Mouse (Mus musculus) neural tube, embryonic 12.5 days (tissue): ENCODE data around the gene Slc4a1. TPM values are rescaled to one million over a fixed set of nuclear protein-coding genes. Genes with fewer than 3 reads are reported as not detected.
"Not testable (repeated sequence)": the region's sequence is repeated elsewhere in the genome, so short reads cannot be mapped to it uniquely, and the experiment has no call there.

Source experiments
- ATAC-seq: fragments of 200-750 bp; cut with Nextera tagmentation; 2 replicates; pipeline ENCODE4 v1.8.0; 2017; ENCODE audit warnings: low read depth, mild to moderate bottlenecking, moderate TSS enrichment, moderate library complexity; ENCODE audit not compliant: low FRiP score
- H3K27ac ChIP-seq: fragments of 300-500 bp; sonication (generic); 2 replicates; pipeline ENCODE4 v1.5.1; 2016
- H3K27me3 ChIP-seq: fragments of 300-500 bp; sonication (generic); replicated peaks from 2 replicates; pipeline ENCODE4 v1.6.1; 2016; ENCODE audit warnings: mild to moderate bottlenecking
- H3K36me3 ChIP-seq: fragments of 300-500 bp; sonication (generic); 2 replicates; pipeline ENCODE4 v1.6.1; 2016; ENCODE audit warnings: mild to moderate bottlenecking
- H3K4me1 ChIP-seq: fragments of 300-500 bp; sonication (generic); 2 replicates; pipeline ENCODE4 v1.6.1; 2016
- H3K4me2 ChIP-seq: fragments of 300-500 bp; sonication (generic); replicated peaks from 2 replicates; pipeline ENCODE4 v1.6.1; 2016; ENCODE audit warnings: mild to moderate bottlenecking
- H3K4me3 ChIP-seq: fragments of 300-500 bp; sonication (generic); 2 replicates; pipeline ENCODE4 v1.5.1; 2016
- H3K9ac ChIP-seq: fragments of 300-500 bp; sonication (generic); 2 replicates; pipeline ENCODE4 v1.6.1; 2016; ENCODE audit warnings: mild to moderate bottlenecking
- H3K9me3 ChIP-seq: fragments of 300-500 bp; sonication (generic); 2 replicates; pipeline ENCODE4 v1.6.1; 2016; ENCODE audit warnings: mild to moderate bottlenecking
- WGBS: fragments of 180-500 bp; shearing (Covaris S2); methylation state at CpG from one replicate; pipeline ENCODE4 v1.1.7; 2016; 5-methylcytosine and 5-hydroxymethylcytosine counted together
- polyA plus RNA-seq: library from polyadenylated mRNA; unstranded; fragments of >200 nt; fragmentation: Nextera tagmentation; extraction: Ambion mirVana; gene quantifications from 2 replicates; pipeline ENCODE4 v1.2.1, GENCODE M21; 2016

Gene Slc4a1
- polyA plus RNA-seq, result 18.8 and 23.6 TPM in 2 replicates

DNA sequence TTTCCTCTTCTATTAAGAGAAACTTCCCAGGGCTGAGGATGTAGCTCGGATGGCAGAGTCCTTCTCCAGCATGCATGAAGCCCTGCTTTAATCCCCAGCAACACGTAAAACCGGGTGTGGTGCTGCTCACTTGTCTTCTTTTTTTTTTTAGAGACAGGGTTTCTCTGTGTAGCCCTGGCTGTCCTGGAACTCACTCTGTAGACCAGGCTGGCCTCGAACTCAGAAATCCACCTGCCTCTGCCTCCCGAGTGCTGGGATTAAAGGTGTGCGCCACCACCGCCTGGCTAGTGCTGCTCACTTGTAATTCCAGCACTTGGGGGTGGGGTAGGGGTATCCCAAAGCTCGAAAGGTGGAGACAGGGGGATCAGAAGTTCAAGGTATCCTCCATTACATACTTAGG, at the start of gene Slc4a1:
Slc4a1 (minus strand) TSS at position 101 of the 400 bp plus-strand sequence.
- ATAC-seq, H3K27ac ChIP-seq, H3K9ac ChIP-seq, H3K27me3 ChIP-seq, H3K4me1 ChIP-seq, H3K4me3 ChIP-seq, H3K4me2 ChIP-seq, H3K36me3 ChIP-seq, H3K9me3 ChIP-seq: not testable (repeated sequence)
- WGBS, result 87% methylated on average over 8 of the region's 8 CpGs

DNA sequence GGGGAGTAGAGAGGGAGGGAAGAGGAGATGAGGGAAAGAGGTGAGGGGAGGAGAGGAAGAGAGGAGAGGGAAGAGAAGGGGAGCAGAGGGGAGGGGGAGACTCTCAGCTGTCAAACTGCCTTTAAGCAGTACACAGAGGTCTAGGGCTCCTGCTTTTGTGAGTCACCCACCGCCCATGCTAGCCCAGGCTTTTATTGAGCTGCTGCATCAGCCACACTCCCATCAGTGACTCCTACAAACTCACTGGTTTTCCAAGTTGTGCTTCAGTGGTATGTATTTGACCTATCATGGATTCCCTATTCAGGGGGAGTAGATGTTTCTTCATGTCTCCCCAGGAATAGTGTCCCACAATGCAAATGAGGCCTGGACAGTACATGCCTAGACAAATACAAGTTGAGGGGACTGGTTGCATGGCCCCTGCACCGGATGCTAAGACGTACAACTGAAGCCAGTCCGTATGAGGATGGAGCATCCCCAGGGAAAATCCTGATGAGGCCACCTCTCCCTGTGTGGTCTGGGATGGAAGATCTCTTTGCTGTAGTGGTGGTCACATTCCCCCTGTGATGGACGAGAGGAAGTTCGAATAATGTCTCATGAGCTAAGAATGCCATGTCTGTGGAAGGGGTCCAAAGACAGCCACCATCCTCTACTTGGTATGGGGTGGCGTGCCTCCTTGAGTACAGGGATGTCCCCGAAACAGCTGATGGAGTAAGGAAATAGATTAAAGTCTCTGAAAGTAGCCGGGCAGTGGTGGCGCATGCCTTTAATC, 49.2 kb upstream of the Slc4a1 start:
- no peak overlapping the region for H3K9ac ChIP-seq
- WGBS, result 80% methylated on average over 10 of the region's 10 CpGs
- no peak for ATAC-seq

DNA sequence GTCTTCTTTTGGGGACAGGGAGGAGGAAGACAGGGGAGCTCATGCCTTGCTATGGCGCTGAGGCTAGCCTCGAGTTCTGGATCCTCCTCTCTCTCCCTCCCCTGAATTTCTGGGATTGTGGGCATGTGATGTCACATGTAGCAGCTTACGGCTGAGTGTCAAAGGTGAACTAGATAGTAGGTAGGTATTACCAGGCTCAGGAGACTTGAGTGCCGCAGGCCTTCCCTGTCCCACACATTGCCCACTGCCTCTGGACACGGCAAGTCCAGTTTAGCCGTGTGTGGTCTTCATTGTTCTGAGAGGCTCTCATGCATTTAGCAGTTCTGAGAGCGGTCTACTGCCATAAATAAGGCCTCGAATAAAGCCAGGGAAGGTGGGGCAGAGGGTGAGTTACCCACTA, 47.1 kb upstream of the Slc4a1 start:
- H3K27ac ChIP-seq, result no peak overlapping the region
- 69% methylated on average over 8 of the region's 8 CpGs for WGBS
- no peaks in the 10 kb centered on the region for H3K9me3 ChIP-seq
- no peak overlapping the region for H3K4me3 ChIP-seq
- H3K4me1 ChIP-seq, result 0 out of 2 replicates have a peak, but pooled peaks cover 2% of the 10 kb centered on the region
- H3K4me2 ChIP-seq, result no peak overlapping the region
- H3K36me3 ChIP-seq, result no peaks in the 10 kb centered on the region
- ATAC-seq, result no peak
- H3K27me3 ChIP-seq, result no peaks in the 10 kb centered on the region
- no peak overlapping the region for H3K9ac ChIP-seq

More for the DNA sequence above, 49.2 kb upstream of the Slc4a1 start:
- Histone ChIP-seq H3K4me1 (no peaks in the 10 kb centered on the region), H3K9me3 (no peaks in the 10 kb centered on the region; the same call in 1 of the 2 replicates), H3K27ac (no peak overlapping the region), H3K4me2 (no peak overlapping the region), H3K4me3 (no peak overlapping the region), H3K36me3 (no peaks in the 10 kb centered on the region), H3K27me3 (no peaks in the 10 kb centered on the region)

DNA sequence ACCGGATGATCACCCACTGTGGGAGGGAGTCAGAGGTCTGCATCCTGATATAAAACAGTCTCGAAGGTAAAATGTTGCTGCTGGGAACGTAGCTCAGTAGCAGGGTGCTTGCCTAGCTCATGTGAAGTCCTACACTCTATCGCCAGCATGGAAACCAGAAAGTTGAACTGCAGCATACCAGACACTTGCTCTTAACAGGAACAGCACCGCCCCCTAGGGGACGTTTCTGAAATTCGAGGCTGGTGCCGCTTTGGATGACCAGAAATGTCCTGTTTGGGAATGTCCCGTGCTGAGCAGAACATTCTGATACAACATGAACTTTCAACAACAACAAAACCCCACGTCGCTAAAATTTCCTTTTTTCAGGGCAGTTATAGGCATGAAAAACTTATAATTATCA, 45.7 kb upstream of the Slc4a1 start:
- Histone ChIP-seq H3K4me1 (peaks cover 9% of the 10 kb centered on the region), H3K27ac (no peak overlapping the region), H3K27me3 (no peaks in the 10 kb centered on the region), H3K4me3 (no peak overlapping the region), H3K9me3 (no peaks in the 10 kb centered on the region), H3K9ac (no peak overlapping the region), H3K36me3 (no peaks in the 10 kb centered on the region), H3K4me2 (no peak overlapping the region)
- ATAC-seq, result no peak
- 8% methylated on average over 11 of the region's 11 CpGs for WGBS

DNA sequence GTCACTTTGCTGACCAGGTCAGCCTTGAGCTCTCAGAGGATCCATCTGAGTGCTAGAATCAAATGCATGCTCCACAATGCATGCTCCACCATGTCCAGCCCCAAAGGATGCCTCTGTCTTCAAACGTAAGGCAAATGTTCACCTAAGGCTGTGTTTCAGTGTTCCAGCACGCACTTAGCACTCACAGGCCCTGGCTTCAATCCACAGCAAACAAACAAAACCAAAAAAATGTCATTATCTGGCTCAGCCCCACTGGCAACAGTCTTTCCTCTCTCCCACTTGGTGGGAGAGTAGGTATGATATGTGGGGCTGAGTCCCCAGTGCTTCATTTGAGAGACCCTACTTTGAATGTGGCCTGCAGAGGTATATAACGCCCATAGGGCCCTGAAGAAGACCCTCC, 45.1 kb upstream of the Slc4a1 start:
- no peak for ATAC-seq
- Histone ChIP-seq H3K4me2 (no peak overlapping the region), H3K9me3 (no peaks in the 10 kb centered on the region), H3K36me3 (no peaks in the 10 kb centered on the region), H3K27ac (no peak overlapping the region), H3K4me3 (no peak overlapping the region), H3K27me3 (no peaks in the 10 kb centered on the region), H3K9ac (no peak overlapping the region), H3K4me1 (peaks cover 16% of the 10 kb centered on the region)
- WGBS, result 87% methylated on average over 3 of the region's 3 CpGs

DNA sequence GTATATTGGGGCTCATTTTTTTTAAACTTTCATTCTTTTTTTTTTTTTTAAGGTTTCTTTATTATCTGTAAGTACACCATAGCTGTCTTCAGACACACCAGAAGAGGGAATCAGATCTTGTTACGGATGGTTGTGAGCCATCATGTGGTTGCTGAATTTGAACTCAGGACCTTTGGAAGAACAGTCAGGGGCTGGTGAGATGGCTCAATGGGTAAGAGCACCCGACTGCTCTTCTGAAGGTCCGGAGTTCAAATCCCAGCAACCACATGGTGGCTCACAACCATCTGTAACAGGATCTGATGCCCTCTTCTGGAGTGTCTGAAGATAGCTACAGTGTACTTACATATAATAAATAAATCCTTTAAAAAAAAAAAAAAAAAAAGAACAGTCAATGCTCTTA, 44.3 kb upstream of the Slc4a1 start:
- not testable (repeated sequence) for H3K4me2 ChIP-seq, H3K27me3 ChIP-seq, ATAC-seq, H3K36me3 ChIP-seq, H3K27ac ChIP-seq, H3K4me3 ChIP-seq, H3K9ac ChIP-seq, H3K9me3 ChIP-seq
- 91% methylated on average over 3 of the region's 3 CpGs for WGBS
- peaks cover 23% of the 10 kb centered on the region for H3K4me1 ChIP-seq

DNA sequence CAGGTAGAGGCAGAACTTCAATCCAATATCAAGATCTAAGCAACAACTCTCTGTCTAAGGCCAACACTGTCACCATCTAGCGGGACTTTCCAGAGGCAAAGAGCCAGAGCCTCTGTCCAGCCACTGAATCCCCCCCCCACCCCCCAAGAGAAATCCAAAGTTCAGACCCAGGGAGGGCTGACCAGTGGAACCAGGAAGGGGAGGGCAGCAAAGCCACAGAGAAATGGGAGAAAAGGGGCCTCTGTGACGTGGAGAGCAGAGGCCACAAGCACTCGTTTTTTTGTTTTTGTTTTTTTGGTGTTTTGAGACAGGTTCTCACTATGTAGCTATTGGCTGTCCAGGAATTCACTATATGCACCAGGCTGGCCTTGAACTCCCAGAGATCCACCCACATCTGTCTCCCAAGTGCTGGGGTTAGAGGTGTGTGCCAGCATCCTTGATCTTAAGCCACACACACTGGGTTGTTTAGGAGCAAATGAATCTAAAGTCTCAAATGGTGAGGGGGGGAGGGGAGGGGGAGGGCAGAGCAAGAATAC, 43.9 kb upstream of the Slc4a1 start:
- Histone ChIP-seq H3K4me2 (no peak overlapping the region), H3K27me3 (no peaks in the 10 kb centered on the region), H3K4me1 (peaks cover 27% of the 10 kb centered on the region), H3K27ac (no peak overlapping the region), H3K9ac (no peak overlapping the region), H3K9me3 (no peaks in the 10 kb centered on the region), H3K4me3 (no peak overlapping the region), H3K36me3 (no peaks in the 10 kb centered on the region)
- no peak for ATAC-seq
- WGBS, result 84% methylated on average over 3 of the region's 3 CpGs

DNA sequence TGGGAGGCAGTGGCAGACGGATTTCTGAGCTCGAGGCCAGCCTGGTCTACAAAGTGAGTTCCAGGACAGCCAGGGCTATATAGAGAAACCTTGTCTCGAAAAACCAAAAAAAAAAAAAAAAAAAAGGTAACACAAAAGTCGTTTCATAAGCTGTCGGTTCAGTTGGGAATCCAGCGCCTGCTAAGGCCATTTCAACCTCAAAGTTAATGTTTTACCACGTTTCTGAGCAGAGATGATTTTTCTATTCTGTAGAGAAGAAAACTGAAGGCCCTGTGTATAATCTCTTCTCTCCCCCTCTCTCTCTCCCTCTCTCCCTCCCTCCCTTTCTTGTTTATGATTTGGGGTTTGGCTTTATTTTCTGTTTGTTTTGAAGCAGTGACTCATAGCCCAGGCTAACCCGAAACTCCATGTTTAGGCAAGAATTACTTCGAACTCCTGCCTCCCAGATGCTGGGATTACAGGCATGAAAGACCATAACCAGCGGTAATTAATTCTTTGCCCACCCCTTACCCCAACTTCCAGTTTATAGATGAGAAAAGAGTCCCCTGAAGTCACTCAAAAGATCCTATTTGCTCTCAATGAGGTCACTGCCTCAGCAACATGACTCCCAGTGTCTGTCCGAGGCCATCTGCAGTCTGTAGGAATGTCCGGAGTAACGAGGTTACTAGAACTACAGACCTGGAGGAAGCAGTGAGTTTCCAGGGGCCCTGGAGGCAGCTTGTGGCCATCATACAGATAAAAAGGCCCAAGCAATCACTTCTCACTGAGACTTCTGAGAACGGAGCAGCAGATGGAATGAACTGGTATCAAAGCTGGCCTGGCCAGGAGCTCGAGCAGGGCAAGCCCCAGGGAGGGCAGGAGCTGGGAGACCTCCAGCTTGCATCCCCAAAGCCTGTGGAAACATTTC, 43.1 kb upstream of the Slc4a1 start:
- no peak for ATAC-seq
- Histone ChIP-seq H3K4me3 (peak overlapping the region; percentile 74), H3K4me1 (peaks cover 33% of the 10 kb centered on the region), H3K4me2 (peak overlapping the region; percentile 90), H3K27me3 (no peaks in the 10 kb centered on the region), H3K36me3 (peaks cover 5% of the 10 kb centered on the region; the same call in 1 of the 2 replicates), H3K27ac (0 out of 2 replicates have a peak overlapping the region, but pooled peaks have one; percentile 50), H3K9ac (no peak overlapping the region), H3K9me3 (no peaks in the 10 kb centered on the region)
- WGBS, result 40% methylated on average over 15 of the region's 15 CpGs

DNA sequence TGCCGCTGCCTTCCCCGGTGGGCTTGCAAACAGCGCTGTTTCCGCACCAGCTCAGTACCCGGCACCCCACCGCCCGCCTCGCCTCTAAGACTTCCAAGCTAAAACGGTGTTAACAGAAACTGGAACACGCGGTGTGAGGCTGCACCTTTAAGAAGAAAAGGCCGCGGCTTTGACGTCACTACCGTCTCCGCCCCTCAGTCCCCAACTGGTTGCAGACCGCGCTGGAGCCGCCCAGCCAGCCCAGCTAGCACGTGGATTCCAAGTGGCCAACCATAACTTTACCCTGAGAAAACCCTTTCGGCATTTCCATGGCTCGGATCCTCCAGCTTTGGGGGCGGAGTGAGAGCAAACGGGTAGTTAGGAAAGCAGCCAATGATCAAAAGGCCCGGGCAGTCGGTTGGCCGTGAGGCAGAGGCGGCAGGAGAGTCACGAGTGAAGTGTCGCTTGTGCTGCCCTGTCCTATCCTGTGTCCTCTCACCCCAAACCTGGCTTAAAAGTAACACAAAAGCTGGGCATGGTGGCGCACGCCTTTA, 42.4 kb upstream of the Slc4a1 start:
- H3K27me3 ChIP-seq, result no peaks in the 10 kb centered on the region
- peak overlapping the region; percentile 90 for H3K4me2 ChIP-seq
- peak; percentile 92 for ATAC-seq
- H3K9me3 ChIP-seq, result no peaks in the 10 kb centered on the region
- WGBS, result under 1% methylated on average over 32 of the region's 32 CpGs
- 0 out of 2 replicates have a peak overlapping the region, but pooled peaks have one; percentile 85 for H3K9ac ChIP-seq
- peak overlapping the region; percentile 70; the same call in 1 of the 2 replicates for H3K27ac ChIP-seq
- peak overlapping the region; percentile 74 for H3K4me3 ChIP-seq
- peaks cover 33% of the 10 kb centered on the region for H3K4me1 ChIP-seq
- H3K36me3 ChIP-seq, result peaks cover 12% of the 10 kb centered on the region

DNA sequence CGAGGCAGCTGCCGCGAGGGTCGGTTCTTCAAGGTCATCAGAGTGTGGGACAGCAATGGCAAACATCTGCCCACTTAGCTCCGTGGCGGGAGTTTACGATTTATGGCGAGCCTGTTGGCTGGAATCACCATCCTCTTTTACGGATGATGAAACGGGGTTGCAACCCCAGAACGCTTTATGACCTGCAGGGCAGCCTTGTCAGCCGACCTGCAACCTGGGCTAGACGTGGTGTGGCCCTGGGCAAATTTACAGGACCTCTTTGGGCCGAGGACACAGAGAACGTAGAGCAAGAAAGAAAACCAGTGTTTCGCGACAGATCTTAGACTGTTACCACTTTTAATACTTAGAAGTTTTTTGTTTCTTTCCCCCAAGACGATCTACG, 41.8 kb upstream of the Slc4a1 start, which contains the start of gene Slc25a39:
Slc25a39 (minus strand) TSS at position 113 of the 382 bp plus-strand sequence.
- H3K4me3 ChIP-seq, result peak within 1 kb of the TSS; percentile 74
- 1% methylated on average over 19 of the region's 19 CpGs for WGBS
- H3K36me3 ChIP-seq, result peaks cover 18% of the 10 kb centered on the region
- peak within 1 kb of the TSS; percentile 90 for H3K4me2 ChIP-seq
- H3K4me1 ChIP-seq, result peaks cover 33% of the 10 kb centered on the region
- no peaks in the 10 kb centered on the region for H3K27me3 ChIP-seq
- no peaks in the 10 kb centered on the region for H3K9me3 ChIP-seq
- ATAC-seq, result no peak
- peak within 1 kb of the TSS; percentile 70 for H3K27ac ChIP-seq
- H3K9ac ChIP-seq, result peak within 1 kb of the TSS; percentile 85

DNA sequence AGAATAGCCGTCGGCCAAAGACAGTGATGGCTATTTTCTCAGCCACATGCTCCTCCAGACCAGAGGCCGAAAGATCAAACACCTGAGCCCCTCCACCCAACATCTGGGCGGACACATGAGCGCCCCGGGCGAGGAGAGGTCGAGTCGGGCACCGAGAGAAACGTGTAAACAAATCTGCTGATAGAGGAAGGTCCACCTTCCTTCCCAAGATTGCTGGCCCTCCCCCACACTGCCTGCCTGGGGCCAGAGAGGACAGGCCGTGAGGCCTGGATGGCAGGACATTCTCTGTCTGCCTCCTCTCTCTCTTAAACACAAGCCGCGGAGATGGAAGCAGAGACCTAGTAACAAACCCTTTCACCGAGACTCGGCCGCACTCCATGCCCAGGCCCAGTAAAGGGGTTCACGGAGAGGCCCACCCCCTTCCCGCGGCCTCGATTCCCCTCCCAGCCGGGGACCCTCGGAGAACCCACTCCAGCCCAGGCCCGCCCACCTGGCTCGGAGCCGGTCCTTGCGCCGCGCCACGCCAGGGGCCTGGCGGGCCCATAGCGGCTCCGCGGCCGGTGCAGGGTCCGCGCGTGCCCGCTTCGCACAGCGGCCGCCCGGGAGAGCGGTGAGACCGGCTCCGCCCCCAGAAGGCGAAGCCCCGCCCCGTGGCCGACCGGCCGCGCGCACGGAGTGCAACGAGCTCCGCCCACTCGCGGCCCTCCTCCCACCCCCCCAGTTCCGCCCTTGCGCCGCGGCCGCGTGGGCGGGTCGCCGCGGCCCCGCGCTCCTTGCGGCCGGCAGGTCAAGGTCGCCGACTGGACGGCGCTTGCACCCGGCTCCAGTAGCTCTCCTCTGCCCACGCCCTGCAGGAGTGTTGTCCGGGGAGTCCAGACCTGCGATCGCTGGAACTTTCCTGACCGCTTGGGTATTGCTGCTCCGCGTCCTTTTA, 41.2 kb upstream of the Slc4a1 start:
- Histone ChIP-seq H3K27ac (peak overlapping the region; percentile 70), H3K36me3 (peaks cover 24% of the 10 kb centered on the region), H3K4me3 (peak overlapping the region; percentile 74), H3K9ac (peak overlapping the region; percentile 85), H3K4me1 (peaks cover 39% of the 10 kb centered on the region), H3K9me3 (no peaks in the 10 kb centered on the region), H3K27me3 (no peaks in the 10 kb centered on the region), H3K4me2 (peak overlapping the region; percentile 90)
- peak; percentile 52 for ATAC-seq
- under 1% methylated on average over 85 of the region's 85 CpGs for WGBS
